Mouse (Mus musculus): ENCODE data around the gene Socs3.
A peak's percentile ranks its signal among the peaks of the same experiment; 100 is the strongest.

The Socs3 gene

DNA sequence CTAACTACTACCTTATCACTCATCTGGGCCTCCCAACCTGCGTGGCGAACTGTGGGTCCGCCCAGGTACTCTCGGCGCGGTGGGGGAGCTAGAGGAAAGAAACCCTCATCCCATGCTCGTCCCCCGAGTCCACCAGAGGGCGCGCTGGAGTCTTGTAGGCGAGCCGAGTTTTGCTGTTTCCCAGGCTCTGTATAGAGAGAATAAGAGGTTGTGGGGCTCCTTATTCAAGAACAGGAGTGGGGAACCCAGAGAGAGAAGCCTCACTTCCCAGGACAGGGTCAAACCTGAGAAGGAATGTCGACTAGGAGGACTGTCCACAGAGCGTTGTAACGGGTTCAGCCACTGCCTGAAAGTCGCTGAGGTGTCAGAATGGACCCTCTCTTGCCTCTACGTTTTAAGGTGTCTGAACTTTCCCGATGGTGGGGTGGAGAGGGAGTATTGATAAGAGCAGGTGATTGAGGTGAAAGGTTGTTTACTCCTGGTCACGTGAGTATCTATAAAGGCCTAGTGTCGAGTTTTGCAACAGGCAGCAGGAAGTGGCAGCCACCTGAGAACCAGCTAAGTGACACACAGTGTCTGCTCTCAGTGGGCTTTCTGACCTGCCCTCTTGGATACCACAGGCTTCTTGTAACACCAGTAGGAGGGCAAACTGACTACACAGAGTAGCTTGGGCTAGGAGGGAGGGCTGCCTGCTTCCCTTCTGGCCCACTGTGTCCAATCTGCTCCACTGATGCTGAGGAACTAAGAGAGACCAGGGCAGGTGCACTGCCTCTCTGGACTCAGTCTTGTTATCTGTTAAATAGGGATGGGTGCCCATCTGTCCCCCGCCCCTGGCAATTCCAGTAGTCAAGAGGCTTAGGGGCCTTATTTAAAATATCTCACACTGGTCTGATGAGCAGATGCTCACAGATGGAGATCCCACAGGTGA, at the start of gene Socs3:
Gene Socs3 (minus strand): TSS at position 103 of the 928 bp plus-strand sequence.
- DNase-seq (ENCODE audit: low spot score in 2 of 2) = peak; percentile 92 to 95

DNA sequence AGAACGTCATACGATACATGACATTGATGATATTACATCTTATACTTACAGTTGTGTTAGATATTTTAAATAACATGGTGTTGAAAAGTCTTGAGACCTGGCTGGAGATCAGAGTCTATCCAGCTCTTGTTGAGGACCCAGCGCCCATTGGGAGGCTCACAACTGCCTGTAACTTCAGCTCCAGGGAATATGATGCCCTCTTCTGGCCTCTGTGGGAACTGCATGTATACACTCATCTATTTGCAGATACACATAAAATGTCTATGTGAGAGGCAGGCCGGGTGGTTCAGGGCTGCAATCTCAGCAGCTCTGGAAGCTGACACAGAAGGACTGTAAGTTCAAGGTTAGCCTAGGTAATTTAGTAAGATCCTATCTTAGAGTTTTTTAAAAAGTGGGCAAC, 48.5 kb upstream of the Socs3 start:
- peak in 1 of 2 experiments; percentile 17 for DNase-seq (ENCODE audit: low spot score in 2 of 2)

DNA sequence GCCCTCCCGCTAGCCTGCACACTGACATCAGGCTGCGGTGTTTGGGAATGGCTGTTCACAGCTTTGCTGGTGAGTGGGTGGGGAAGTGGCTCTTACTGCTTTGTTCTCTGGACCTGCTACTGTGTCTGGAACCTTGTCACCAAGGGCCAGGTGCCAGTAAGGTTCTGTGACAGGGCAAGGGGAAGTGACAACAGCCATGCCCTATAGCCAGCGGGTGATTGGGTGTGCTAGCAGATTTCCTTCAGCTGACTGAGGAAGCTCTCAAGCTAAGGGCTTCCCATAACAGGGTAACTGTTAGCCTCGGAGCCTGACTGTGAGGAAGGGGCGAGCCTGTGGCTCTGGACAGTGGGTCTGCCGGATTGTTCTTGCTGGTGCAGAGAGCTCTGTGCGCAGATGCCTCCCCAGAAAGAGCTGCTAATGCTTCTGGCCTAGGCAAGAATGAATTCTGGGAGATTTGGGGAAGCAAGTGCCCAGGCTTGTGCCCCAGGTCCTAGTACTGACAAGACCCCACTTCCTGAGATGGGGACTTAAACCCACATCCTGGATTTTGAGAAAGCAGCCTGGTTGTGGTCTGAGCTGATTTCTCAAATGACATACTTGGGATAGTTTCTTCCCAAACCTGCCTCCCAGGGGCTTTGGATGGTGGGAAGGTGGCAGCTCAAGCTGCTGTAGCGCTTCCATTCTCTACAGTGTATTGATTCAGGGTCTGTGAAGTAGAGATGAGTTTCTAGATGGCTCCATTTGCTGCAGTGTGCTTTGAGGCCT, 45.7 kb upstream of the Socs3 start:
- no peak for DNase-seq (ENCODE audit: low spot score in 2 of 2)

DNA sequence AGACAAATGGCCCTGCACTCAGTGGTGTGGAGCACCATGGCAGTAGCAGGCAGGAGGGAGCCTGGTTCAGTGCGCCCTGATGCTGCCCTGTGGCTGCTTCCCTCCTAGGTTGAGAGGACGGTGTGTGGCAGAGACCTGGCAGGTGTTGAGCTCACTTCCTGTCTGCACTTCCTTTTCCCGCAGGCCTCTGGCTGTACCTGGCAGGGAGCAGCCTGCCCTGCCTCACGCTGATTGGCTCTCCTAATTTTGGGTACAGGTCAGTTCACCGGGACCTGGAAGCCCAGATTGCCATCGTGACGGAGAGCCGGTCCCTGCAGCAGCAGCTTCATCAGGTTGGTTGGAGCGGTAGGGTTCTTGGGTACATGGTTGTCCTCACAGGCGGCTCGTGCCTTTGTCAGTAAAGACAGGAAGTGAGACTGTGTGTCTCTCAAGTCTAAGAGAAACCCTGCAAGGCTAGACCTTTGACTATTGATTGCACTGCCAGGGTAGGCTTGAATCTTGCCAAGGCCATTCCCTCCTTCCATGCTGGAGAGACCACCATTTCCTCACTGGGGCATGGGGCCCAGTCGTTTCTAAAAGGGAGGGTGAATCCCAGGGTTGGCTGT, 44.6 kb upstream of the Socs3 start:
- DNase-seq (ENCODE audit: low spot score in 2 of 2) = no peak

DNA sequence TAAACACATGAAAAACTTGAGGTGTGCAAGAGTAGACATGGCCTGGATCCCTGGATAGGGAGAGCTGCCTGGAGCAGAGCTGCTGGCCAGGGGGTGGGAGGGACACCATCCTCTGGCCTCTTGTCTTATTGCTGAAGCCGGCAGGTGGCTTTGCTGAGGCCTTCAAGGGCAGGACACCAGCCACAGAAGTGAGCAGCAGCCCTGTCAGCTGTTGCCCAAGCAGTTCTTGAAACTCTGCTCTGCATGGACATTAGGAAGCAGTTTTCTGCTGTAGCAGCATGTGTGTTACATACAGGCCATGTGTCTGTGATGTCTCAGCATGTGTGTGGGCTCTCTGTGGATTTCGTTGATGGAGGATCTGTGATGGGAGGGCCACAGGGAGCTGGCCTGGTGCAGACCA, 43.5 kb upstream of the Socs3 start:
- DNase-seq (ENCODE audit: low spot score in 2 of 2) = no peak

DNA sequence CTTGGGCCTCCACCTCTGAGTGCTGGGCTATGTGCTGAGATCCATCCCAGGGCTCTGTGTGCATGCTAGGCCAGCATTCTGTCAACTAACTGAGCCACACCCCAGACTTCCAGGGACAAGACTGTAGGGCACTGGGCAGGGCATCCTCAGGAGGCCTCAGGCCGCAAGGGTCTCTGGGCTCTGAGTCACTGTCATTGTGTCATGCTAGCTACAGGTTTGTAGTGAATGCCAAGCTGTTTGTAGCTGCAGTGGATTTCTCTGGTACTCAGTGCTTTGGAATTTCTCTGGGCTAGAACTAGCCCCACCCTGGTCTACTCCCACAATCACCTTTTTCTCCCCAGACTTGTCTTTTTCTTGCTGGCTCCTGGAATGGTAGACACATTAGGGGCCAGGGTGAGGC, 42.7 kb upstream of the Socs3 start:
- no peak for DNase-seq (ENCODE audit: low spot score in 2 of 2)

DNA sequence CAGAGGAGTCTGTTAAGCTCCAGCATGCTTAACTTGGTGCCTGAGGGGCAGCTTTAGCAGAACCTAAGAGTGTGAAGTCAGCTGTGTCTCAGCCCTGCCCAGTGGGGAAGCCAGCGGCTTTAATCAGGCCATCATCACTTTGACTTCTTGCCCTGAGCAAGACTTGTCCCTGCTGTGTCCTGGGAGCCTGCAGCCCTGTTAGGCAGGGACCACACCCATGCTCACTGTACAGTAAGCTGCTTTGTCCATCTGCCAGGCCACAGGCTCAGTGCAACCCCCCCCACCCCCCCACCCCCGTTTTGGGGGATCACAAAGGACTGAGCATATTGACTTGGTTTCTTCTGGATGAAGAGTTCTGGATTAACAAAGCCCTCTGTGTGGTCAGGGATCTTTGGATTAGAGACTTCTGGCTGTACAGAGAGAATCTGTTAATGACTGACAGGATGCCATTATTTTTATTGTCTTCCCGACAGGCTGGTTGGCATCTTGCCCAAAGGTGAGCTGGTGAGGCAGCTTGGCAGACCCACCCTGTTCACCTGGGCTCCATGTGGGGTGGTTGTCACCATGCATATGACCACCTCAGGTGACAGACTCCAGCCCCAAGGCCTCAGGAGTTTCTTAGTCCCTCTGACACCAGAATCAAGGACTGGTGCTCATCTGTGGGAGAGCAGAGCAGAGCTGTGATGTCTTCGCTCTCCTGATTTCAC, 40.2 kb upstream of the Socs3 start:
- no peak for DNase-seq (ENCODE audit: low spot score in 2 of 2)

DNA sequence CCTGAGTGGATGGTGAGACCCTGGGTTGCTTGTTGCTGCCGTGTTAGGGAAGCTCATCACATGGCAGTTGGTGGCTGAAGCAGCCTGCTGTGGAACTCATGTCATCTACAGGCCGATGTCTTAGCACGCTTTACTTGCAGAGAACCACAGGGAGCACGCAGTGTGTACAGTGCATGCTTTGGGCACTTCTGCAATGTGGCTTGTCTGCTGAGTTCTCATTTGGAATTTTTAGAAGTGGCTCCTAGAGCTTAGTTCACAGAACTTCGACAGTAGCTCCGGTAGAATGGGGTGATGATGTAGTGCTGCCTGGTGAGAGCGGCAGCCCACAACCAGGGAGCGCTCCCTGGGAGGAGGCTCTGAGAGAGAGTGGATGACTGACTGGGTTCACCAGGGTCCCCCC, 39.0 kb upstream of the Socs3 start:
- no peak for DNase-seq (ENCODE audit: low spot score in 2 of 2)

DNA sequence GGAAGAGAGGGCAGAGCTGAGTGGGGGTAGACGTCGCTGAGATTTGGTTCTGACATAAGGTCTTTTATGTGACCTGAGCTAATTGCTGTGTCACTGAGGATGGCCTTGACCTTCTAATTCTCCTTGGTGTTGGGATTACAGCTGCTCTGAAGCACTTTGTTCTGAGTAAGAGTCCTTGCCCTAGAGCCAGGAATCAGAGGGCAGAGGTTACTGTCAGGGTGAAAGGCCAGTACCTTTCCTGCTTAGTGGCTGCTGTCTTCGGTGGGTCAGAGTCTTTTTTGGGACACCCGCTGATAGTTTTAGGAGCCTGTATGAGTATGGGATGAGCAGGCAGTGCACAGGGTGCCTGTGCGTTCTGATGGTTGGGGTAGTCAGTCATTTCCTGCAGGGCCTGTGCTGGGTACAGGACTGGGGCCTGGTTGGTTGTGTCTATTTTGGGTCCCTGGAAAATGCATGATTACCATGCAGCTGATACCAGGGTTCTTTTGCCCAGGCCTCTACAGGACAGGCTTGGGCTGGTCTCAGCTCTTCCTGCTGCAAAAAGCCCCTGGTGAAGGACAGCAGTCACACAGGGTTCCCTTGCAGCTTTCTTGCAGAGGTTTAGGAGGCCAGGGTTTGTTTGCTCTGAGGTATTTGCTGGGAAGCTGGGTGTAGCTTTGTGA, 38.4 kb upstream of the Socs3 start:
- DNase-seq (ENCODE audit: low spot score in 2 of 2) = no peak

DNA sequence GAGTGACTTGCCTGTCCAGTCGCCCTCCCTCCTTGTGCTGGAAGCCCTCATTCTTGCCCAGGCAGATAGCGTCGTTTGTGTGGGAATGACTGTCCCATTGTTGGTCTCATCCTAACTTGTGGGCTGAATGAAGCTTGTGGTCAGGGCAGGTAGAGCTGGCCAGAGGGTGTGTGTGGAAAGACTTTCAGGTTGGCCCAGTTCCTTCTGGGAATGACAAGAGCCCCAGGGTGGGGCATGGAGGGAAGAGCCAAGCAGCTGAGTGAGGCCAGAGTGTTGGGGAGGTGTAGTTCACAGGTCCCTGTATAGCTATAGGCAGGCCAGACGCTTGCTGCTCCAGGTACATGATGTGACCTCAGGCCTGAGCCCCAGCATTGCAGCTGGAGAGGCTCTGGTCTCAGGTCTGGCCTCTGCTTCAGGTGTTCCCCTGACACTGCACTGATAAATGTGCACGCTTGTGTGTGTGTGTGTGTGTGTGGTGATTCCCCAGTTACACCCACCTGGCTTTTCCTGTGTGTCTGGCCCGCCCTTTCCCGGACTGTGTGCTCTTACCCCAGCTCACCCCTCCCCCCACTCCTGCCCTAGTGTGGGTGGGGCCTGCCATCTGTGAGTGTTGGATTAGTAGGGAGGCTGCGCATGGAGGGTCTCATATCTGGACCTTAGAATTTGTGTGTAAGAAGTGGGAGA, 37.8 kb upstream of the Socs3 start:
- no peak for DNase-seq (ENCODE audit: low spot score in 2 of 2)

DNA sequence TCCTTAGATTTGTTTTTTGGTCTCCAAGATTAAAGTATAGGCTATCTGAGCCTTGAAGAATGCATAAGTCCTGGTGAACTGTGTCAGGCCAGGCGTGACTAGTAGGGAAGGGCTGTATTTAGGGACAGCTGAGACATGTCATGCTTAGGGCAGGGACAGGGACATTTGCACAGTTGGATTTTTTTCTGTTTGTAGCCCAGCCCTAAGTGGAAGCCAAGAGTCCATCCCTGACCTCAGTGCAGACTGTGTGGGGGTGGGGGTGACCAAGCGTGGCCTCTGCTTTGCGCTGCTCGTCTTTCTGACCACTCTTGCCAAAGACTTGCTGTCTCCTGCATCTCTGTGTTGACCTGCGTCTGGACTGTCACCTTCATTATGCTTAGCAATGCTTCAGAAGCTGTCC, 34.4 kb upstream of the Socs3 start:
- DNase-seq (ENCODE audit: low spot score in 2 of 2) = no peak

DNA sequence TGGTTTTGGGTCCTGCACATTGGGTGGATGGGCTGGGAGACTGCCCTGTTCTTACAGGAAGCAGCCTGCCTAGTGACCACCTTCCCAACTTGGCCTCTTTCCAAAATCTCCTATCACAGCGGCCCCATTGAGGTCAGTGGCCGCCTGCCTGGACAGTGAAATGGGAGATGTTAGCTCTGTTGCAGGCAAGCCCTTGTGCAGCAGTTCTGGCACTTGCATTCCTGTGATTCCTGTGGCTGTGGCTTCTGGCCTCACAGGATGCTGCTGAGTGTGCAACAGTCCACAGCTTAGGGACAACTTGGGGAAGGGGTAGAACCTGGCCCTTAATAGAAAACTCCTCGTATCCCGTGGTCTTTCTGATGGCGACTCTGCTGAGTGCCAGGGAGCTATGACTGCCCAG, 33.9 kb upstream of the Socs3 start:
- DNase-seq (ENCODE audit: low spot score in 2 of 2) = no peak

DNA sequence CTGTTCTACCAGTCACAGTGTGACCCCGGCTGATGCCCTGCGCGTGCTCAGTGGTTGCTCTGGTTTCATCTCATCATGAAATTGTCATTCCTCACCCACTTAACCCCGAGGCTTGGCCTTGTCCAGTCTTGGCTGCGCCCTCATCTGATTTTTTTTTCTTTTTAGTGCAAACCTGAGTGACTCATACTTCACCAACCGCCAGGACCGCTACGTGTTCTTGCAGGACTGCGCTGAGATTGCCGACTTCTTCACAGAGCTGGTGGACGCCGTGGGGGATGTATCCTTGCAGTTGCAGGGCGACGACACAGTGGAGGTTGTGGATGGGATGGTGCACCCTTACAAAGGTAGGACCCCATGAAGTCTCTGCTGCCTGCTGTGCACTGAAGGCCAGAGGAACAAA, 33.3 kb upstream of the Socs3 start:
- DNase-seq (ENCODE audit: low spot score in 2 of 2) = no peak

DNA sequence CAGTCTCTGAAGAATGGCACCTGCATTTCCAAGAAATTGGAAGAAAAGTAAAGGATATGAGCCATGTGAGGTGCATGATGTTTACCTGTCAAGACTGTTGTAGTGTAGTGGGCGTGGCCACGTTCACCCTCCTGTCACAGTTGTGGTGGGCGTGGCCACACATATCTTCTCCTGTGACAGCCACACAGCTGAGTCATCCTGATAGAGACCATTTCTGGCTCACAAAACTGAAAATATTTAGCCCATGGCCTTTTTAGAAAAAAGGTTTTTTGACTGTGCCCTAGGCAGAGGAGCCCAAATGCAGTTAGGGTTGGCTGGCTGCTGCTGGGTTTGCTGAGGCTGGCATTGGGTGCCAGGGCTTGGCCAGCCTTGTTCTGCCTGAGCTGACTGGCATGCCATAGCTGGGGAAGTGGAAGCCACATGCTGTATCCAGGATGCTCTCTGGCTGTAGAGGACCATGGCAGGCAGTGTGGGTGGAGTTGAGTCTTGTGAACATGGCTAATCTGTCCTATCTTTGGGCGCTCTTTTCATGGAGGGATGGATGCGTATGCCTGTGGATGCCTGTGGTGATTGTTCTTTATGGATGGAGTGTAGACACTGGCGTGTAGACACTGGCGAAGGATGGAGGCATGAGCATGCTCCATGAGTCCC, 30.8 kb upstream of the Socs3 start:
- DNase-seq (ENCODE audit: low spot score in 2 of 2) = no peak

DNA sequence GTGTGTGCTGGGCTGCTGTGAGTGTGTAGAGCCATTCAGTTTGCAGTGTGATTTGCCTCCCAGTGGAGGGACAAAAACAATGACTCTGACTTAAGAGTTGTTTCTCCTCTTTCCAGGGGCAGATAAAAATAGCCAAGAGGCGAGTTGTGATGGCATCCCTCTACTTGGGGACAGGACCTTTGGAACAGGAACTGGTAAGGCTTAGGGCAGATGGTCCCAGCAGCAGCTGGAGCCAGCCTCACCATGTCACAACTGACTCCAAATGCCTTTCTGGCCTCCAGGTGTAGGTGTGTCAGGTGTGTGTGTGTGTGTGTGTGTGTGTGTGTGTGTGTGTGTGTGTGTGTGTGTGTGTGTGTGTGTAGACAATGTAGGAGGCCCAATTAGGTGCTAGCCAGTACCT, 30.2 kb upstream of the Socs3 start:
- DNase-seq (ENCODE audit: low spot score in 2 of 2) = no peak

DNA sequence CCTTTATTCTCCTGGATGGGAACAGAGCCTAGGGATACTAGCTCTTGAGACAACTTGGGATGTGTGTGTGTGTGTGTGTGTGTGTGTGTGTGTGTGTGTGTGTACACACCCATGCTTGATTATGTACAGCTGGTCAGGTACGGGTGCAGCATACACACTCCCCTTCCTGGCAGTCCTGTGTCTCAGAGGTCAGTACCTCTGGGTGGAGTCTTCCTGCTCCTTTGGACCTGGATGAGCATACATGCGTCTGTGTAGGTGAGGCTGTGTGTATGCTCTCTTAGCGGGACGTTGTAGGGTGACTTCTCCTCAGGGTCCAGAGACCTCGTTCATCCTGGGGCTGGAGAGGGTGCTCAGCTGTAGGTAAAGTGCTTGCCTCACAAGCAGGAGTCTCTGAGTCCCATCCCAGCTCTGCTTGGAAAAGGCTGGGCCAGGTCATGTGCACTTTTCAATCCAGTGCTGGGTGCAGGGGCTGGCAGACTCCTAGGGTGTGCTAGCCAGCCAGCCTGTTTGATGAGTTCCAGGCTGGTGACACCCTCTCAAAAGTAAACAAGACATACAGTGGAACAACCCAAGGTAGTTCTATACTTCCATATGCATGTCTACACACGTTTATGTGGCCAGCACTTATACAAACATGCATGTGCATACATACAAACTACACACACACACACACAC, 29.6 kb upstream of the Socs3 start:
- no peak for DNase-seq (ENCODE audit: low spot score in 2 of 2)

DNA sequence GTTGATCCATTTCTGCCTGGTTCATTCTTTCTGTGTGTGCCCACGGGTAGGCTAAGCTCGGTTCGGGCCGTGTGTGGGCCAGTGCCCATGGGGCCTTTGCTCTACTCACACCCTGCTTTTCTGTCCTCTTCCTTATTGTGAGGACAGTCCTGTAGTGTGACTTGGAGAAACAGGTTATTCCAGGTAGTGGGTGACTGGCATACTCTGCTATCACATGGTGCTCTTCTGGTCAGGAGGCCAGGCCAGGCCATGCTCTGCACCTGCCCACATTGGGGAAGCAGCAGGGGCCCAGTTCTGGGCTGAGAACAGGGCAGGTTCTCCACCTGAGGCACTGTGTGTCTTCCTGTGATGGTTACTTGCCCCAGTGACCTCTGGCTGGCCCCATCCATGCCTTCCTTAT, 28.5 kb upstream of the Socs3 start:
- DNase-seq (ENCODE audit: low spot score in 2 of 2) = no peak

DNA sequence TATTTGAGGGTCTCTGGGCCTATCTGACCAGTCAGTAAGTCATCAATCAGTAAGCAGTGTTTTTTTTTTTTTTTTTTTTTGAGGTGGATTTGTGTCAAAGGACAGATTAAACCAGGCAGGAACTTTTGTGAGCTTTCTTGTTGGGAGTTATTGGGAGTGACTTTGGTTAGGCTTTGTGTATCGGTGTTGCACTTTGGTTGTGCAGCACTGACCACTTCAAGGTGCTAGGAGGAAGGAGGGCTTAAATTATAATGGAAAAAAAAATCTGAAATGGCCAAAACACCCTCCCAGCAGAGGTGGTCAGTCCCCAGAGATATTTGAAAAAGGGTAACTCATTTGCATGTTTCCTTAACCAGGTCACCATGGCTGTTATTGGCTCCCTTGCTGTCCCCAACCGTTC, 27.2 kb upstream of the Socs3 start:
- no peak for DNase-seq (ENCODE audit: low spot score in 2 of 2)

DNA sequence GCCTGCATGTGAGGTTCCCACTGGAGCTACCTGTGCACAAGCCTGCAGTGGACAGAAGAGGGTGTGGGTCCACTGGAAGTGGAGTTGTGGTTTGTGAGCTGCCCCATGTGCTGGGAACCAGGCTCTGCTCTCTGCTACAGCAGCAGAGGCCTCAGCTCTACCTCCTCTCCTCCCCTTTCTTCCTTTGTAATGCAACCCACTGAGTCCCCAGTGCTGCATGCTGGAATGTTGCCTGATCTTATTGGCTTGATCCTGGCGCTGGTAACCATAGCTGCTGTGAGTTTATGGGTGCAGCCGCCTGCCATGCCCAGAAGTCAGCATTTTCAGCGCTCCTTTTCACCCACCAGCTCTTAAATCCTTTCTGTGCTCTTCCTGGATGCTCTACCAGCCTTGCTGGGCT, 26.2 kb upstream of the Socs3 start:
- DNase-seq (ENCODE audit: low spot score in 2 of 2) = no peak

DNA sequence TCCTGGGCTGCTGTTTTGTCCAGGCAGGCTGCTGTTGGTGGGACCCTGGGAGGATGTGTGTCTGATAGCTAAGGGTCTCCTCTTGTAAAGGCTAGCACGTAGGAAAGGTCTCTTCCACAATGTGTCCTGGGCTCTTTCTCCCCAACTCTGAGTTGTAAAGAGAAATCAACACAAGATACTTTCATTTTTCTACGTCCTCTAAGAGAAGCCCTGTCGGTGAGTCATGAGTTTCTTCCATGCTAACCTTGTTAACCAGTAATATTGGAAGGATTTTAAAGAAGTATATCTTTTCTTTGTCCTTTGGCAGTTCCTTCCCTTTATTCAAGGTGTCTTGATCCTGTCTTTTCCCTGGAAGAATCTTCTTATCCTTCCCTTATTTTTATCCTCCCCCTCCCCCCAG, 25.8 kb upstream of the Socs3 start:
- no peak for DNase-seq (ENCODE audit: low spot score in 2 of 2)
